Mouse (Mus musculus): ENCODE measurements around the gene Arhgap6. TPM values are rescaled to one million over a fixed set of nuclear protein-coding genes. Genes with fewer than 3 reads are reported as not detected.

Arhgap6 gene
- total RNA-seq (2021): 1 to 10 TPM; 2.6 to 2.8 TPM
- long read RNA-seq, experiment 1, full-length matches to known transcripts: 1 of 4 reads
- long read RNA-seq, experiment 1, partial matches to known transcripts: 2 of 4 reads
- long read RNA-seq, experiment 1, other reads (novel, unspliced or antisense): 1 of 4 reads
- long read RNA-seq, experiment 2: 0 reads

DNA sequence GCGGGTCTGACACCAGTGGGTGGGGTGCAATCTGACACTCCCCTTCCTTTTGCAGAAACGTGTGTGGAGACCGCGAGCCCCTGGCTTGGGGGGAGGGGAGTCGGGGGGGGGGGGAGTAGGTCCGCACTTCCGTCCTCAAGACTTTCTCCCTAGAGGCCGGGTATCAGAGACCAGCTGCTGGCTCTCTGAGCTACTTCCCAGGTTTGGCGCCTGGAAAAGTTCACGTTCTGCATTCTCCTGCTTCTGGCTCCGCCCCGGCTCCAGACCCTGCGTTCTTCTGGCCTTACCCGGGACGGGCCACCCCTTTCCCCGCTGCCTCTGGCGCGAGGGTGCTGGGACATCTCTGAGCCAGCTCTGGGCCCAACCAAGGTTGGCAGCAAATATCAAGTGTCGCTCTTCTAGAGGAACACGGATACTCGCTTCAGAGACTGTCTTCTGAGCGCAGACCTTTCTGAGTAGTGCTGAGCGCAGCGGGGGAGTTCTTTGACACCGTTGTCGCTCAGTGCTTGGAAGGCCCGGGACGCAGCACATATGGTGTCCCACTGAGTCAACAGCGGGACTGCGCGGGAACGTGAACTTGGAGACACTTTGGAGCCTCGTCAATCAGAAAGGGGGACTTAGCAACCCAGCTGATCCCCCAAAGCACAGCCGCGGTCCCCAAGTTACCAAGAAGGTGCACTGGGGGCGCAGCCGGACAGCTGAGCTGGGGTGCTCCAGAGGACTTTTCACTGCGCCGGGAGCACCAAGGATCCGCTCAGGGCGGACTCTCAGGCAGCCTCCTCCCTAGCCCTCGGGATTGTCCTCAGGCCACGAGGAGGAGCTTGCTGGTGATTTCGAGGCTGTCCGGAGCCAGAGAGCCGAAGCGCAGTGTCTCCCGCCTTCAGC, at the start of gene Arhgap6:
Gene Arhgap6, plus strand, starts transcription at position 126 of the 885 bp plus-strand sequence.
- DNase-seq: peak; percentile 34

DNA sequence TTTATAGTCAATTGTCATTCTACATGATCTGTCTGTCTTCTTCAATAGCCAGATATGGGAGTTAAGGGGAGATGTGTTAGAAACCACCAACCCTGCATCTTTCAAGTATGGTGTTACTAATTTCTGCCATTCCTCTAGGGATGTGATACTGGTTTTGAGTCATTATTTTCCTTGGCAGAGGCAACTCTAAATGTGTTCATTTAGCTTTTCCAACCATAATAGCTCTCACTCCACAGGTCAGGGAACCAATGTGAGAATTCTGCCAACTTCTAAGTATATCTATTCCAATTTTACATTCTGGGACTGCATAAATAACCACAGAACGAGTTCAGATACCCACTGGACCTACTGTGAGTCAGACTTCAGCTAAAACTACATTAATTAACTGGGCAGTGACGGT, 47.9 kb upstream of the Arhgap6 start:
- DNase-seq: no peak

DNA sequence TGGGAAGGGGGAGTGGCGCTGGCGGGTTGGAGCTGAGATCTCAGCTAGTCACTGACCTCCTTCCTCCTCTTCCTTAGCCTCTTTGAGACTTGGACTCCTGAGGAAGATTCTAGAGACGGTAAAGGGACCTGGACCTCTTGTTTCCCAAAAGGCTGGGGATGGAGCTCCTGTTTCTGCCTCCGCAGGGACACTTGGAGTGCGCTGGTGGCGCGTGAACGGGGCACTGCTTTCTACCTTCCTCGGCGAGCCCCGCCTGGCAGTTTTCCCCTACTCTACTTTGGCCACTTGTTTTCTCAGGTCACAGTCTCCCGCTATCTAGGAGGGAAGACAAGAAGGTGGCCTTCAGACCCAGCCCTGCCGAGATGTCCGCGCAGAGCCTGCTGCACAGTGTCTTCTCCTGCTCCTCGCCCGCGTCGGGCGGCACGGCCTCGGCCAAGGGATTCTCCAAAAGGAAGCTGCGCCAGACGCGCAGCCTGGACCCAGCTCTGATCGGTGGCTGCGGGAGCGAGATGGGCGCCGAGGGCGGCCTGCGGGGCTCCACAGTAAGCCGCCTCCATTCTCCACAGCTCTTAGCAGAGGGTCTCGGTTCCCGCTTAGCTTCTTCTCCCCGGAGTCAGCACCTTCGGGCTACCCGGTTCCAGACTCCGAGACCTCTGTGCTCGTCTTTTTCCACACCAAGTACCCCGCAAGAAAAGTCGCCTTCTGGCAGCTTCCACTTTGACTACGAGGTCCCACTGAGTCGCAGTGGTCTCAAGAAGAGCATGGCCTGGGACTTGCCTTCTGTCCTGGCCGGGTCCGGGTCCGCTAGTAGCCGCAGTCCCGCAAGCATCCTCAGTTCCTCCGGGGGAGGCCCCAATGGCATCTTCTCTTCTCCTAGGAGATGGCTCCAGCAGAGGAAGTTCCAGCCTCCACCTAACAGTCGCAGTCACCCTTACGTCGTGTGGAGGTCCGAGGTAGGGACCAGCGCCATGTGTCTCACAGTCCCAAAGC, 1.3 kb downstream of the Arhgap6 start:
- peak; percentile 11 for DNase-seq

DNA sequence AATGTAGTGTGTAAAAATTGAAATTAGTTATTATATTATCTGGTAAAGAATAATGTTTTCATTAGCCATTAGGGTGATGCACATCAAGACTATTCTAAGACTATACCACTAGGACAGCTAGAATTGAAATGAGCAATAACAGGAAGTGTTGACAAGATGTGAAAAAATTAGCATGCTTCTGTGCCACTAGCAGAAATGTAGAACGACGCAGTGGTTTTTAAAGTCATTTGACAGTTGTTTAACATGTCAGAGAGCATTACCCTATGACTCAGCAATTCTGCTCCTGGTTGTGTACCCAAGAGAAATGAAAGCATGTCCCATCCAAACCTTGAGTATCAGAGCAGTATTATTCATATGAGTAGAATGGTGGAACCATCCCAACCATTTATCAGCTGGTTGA, 9.8 kb downstream of the Arhgap6 start:
- DNase-seq: no peak

DNA sequence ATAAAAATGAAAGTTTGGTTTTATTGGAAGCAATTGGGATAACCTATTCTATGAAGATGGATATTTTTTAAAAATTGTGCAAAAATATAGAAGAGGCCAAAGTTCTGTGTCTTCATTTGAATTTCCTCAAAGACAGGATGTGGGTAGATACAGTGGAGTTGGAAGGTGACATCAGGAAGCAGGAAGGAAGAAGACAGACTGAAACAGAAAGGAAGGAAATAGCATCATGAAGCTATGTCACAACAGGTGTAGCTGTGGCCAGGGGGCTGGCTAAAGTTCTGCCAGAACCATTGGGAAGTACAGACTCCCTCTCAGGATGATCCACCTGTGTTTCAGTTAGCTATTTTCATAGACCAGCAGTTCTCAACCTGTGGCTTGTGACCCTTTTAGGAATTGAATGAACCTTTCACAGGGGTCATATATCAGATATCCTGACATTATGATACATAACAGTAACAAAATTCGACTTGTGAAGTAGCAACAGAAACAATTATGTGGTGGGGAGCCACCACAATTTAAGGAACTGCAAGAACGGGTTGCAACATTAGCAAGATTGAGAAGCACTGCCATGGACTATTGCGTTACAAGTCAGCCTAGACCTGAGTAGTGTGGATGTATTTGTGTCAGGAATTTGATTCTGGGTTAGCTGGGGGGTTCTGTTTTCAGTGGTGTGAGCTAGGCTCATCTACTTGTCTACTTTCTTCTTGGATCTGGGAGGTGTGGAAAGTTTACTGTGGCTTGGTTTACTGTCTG, 15.8 kb downstream of the Arhgap6 start:
- no peak for DNase-seq

DNA sequence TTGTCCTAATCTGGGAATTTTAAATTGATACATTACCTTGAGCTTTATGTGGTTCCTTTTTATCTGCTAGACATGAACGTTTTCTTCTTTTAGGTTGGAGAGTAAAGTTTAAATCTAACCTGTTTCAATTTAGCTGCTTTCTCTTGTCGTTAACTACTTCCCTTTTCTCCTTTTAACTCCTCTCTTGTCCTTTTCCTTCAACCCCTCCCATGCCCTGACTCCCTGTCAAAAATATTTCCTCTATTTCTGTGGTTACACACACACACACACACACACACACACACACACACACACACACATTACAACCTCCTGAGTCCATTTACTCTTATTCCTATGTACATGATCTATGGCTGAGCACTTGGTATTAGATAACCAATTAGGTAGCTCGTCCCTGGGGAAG, 24.0 kb downstream of the Arhgap6 start:
- DNase-seq: no peak

DNA sequence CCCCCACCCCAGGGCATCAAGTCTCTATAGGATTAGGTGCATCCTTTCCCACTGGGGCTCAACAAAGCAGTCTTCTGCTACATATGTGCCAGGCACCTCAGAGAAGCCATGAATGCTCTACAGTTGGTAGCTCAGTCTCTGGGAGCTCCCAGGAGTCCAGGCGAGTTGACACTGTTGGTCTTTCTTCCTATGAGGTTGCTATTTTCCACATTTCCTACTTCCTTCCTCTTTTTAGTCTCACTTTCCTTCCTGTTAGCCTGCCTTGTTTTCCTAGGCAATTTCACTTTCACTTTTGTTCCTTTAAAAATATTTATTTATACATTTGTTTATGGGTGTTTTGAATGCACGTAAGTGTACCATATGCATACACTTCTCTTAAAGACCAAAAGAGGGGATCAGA, 29.3 kb downstream of the Arhgap6 start:
- DNase-seq: no peak

DNA sequence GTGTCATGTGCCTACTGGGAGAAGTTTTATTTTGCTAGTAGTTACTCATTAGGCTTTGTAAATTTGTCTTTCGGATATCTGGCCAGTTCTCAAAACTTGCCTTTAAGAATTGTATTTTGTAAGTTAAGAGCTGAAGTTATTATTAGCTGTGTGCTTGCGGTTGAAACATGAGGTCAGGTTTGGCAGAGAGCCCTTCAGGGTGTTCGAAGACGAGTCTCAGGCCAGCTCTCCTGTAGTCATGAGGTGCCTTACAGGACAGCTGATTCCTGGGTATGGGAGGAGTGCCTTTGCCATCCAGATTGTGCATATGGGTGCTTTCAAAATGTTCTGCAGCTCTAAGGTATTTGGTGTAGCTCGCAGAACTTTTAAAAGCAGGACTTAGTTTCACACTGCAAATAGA, 37.4 kb downstream of the Arhgap6 start:
- DNase-seq: peak; percentile 2

DNA sequence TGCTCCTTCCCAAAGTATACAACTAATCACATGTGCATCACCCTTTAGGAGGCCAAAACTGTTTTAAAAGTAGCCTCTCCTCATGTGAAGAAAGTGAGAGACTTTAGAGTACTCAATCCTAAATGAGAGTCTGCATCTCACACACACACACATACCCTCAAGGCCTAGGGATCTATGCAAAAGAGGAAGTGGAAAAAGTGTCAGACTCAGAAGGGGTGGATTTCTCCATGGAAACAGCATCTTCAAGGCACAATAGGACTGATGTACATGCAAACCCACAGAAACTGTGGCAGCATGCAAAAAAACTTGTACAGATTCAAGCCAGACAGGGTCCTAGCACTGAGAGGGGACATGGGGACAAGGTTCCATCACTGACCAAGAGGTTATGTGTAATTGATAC, 53.2 kb downstream of the Arhgap6 start:
- DNase-seq: no peak

DNA sequence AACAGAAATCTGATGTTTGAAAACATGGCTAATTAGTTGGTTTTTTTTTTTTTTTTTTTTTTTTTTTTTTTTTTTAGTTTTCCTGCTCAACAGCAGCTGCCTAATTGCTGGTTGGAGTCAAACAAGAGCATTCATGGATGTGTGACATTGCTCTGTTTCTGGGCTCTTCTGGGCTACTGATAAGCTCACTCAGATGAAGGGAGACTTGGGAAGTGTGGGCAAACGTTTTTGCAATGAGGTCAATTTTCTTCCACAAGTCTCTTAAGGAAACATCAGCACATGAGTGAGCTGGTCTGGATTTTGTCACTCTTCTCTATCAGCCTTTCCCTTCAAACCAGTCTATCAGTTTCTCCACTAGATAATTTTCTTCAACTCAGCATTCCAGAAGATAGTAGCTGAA, 79.8 kb downstream of the Arhgap6 start:
- DNase-seq: no peak

DNA sequence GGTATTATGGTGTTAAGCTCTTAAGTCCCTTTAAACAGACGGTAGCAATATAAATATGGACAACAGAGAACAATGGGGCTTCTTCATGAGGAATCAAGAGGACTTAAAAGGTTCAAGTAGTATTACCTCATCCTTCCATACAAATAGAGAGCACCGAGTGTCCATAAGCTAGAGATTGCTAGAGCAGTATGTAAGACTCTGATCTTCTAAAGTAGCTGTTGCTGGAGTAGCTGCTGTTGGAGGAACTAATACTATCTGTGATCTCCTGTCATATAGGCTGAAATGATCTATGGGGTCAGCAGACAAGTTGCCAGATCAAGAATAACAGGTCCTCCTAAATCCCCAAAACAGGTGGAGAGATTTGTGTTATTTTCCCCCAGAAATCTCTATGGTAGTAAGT, 108.7 kb downstream of the Arhgap6 start:
- no peak for DNase-seq

DNA sequence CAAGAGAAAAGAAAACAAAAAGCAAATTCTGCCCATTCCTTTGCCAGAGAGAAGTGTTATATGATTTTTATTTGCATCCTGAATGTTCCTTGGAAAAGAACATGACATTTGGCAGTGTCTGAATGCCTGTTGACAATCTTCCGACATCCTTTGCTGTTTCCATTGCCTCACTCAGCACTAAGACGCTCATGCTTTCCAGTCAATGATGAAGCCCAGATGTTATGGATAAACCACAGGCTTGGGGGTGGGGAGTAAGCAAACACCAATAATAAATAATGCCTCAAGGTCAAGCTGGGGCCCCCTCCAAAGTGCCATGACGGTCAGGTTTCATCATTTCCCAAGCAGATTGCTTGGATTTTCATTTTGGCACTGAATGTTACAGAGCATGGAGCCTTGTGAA, 109.2 kb downstream of the Arhgap6 start:
- no peak for DNase-seq

DNA sequence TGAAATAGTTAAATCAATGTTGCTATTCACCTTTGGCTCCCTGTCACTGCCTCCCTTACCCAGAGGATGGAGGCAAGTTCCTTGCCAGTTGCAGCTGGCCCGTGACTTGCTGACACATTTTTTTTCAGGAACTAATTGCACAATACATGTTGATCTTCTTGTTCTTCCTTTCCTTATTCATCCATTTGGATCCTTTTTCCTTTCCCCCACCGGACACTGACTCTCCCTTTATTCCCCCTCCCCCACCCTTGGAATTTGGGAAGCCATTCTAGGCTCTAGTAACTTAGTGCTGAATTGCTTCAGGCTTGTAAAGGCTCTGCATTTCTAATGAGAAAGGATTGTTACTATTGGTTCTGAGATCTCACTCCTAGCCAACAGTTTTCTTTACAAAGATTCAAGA, 112.7 kb downstream of the Arhgap6 start:
- no peak for DNase-seq

DNA sequence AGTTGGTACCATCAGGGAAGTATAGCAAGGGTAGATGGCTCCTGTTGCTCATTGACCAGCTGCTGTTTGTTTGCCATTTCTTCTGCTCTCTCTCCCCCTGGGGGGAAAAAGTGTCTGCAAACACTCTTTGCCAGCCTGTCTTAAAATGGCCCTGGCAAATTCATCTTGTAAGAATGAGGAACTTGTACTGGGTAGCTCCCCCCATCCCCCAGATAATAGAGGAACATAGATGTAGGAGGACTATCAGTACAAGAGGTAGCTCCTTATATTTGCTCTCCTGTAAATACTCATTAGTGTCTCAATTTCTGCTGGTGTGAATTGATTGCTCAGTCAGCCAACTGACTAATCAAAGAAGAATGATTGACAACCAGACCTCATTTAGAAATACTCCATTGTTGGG, 118.6 kb downstream of the Arhgap6 start:
- DNase-seq: no peak

DNA sequence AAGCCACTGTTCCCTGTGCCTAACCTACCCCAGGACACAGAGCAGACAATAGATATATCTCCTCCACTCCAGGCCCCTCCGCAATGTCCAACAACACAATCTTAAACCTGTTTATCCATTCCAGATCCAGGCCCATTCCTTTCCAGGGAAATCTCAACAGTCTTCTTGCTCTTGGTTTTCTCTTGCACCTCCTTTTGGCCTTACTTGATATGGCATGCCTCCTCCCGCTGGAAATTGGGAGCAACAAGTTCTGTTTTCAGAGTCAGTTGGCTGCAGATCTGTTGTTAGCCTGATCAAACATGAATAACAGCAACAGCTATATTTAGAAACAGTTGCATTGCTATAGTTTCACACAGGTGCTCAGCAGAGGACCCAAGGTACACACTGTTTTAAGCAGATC, 126.0 kb downstream of the Arhgap6 start:
- DNase-seq: no peak

DNA sequence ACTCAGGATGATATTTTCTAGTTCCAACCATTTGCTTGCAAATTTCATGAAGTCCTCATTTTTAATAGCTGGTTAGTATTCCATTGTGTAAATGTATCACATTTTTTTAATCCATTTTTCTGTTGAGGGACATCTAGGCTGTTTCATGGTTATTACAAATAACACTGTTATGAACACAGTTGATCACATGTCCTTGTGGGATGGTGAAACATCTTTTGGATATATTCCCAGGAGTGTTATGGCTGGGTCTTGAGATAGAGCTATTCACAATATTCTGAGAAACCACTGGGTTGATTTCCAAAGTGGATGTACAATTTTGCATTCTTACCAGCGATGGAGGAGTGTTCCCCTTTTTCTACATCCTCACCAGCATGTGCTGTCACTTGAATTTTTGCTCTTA, 137.5 kb downstream of the Arhgap6 start:
- DNase-seq: no peak

DNA sequence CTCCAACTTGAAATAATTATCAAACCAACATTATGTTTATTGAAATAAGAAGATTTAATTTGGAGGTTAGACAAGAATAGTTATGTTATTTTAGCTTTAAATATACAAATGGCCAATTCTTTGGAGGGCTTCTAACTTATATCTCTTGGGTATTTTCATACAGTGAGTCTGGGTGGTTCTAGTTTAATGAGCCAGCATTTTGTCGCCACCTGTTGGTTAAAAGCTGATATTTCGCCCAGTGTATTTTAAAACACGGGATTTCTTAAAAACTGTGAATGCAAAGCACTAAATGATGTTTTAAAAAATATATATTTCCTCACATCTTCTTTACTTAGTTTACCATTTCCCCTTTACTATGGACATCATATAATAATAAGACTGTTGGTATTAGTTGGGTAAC, 140.5 kb downstream of the Arhgap6 start:
- peak; percentile 13 for DNase-seq

DNA sequence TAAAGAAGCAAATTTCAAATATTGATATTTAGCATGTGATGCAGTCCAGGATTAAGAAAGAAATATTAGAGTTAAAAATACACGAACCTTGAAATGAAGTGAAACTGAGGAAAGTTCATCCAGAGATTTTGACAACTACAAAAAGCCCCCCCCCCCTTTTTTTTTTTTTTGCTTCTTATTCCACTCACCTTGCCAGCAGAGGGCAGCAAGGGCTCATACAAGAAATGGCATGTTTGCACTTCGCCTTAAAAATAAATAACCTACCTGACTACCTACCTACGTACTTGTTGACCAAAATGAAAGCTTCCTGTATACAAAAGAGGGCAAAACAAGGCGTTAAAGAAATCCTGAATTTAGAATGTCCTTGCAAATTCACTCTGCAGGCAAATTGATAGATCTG, 143.0 kb downstream of the Arhgap6 start:
- peak; percentile 32 for DNase-seq

DNA sequence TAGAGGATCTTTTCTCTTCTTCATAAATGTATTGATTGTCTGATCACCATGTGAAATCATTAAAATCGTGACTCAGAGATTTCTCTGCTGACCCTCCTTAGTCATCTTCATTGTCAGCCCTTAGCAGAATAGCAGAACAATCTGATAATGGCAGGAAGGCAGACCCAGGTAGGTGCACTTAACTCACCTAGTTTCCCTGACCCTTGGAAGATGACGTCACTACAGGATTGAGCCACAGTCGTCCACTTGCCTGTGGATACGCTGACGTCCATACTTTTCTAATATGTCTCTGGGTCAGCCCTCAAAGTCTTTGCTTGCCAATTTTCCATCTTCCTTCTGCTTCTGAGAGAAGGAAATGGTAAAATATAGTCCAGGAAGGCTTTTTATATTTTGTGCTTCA, 146.8 kb downstream of the Arhgap6 start:
- no peak for DNase-seq

DNA sequence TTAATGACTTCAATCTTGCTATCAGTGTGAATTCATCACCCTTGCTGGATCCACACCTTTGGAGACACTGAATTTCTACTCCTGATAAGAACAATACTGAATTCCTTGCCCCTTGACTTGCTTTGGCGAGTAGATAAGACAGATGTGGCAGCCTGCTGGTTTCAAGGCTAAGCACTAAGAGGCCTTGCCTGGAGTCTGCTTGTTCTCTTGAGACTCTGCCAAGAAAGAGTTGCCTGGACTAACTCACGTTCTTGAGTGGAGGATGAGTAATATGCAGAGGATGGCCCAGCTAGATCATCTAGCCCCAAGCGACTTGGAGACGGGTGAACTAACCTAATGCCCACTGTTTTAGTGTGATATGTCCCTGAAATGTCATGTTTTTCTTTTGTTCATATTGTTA, 148.3 kb downstream of the Arhgap6 start:
- DNase-seq: no peak

DNA sequence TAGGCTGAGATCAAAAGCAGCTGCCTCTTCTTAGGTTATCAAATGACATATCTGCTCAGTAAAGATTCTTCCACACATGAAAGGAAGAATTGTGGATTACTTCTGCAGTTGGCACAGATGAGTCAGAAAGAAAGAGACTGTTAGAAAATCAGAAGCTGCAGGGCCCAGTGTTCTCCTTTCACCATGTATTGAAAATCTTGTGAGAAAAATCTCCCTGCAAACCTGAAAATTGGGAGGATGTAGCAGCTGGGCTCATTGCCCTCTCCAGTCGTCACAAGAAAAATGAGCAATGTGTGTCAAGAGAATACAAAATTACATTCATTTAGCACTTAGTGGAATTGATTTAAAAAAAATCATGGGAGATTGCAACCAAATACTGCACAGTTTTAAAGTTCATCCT, 180.5 kb downstream of the Arhgap6 start:
- no peak for DNase-seq

DNA sequence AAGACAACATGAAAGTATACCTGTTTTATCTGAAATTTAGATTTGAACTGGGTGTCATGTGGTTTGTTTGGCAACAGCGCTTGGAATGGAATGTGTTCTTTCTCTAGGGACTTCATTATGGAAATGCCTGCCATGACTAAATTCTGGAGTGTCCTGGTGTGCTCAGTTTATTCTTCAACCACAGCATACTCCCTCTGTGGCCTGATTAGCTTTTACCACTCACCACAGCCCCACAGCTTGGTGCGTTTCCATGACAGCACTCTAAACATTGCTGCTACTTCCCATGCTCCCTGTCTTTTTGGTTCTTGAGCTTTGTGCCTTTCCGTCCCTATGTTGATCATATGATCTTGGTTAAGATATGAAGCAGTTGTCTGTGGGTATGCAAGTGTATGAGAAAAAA, 182.9 kb downstream of the Arhgap6 start:
- no peak for DNase-seq
